Mouse (Mus musculus) CH12.LX (cell line): Measurements from ENCODE around the gene Prkar1a. TPM values are rescaled to one million over a fixed set of nuclear protein-coding genes. Genes with fewer than 3 reads are reported as not detected.
"Not testable (repeated sequence)": the region's sequence is repeated elsewhere in the genome, so short reads cannot be mapped to it uniquely, and the experiment has no call there.

Source experiments
- DNase-seq: peaks from one replicate; pipeline ENCODE4 v3.0.0-alpha.2; 2013; ENCODE audit errors: extremely low read depth
- H3K27ac ChIP-seq: 2 replicates; pipeline ENCODE4 v1.5.1; 2012; ENCODE audit warnings: low read depth, mild to moderate bottlenecking, control low read depth, moderate library complexity; ENCODE audit not compliant: insufficient read depth
- H3K27me3 ChIP-seq: replicated peaks from 2 replicates; pipeline ENCODE3; 2012; ENCODE audit warnings: inconsistent platforms
- H3K36me3 ChIP-seq, 2 experiments: replicated peaks in 1 of 2; 2 replicates each; pipeline versions ENCODE3 to v1.6.1; 2012; ENCODE audit warnings: inconsistent platforms in 1 of 2, low read length in 1 of 2, mild to moderate bottlenecking in 1 of 2, mixed read lengths in 1 of 2, moderate library complexity in 1 of 2; ENCODE audit not compliant: control insufficient read depth in 1 of 2, insufficient read depth in 1 of 2
- H3K4me1 ChIP-seq, 2 experiments: 2 replicates each; pipeline ENCODE4 v1.6.1; 2012; ENCODE audit warnings: inconsistent platforms in 1 of 2, moderate library complexity in 1 of 2; ENCODE audit not compliant: insufficient read depth in 2 of 2, control insufficient read depth in 1 of 2
- H3K4me2 ChIP-seq: 2 replicates; pipeline ENCODE4 v1.6.1; 2012; ENCODE audit warnings: low read depth, mild to moderate bottlenecking, control low read depth; ENCODE audit not compliant: poor library complexity, insufficient read depth, severe bottlenecking
- H3K4me3 ChIP-seq, 3 experiments: fragments of 150-350 bp in 1 of 3; sonication (generic) in 1 of 3; replicated peaks in 1 of 3; 2 replicates each; pipeline versions ENCODE3 to v1.5.1; 2011 to 2012; ENCODE audit warnings: low read depth in 2 of 3, low read length in 2 of 3, mild to moderate bottlenecking in 2 of 3, moderate library complexity in 2 of 3, control low read depth in 1 of 3, improper control_type of control experiment in 1 of 3, inconsistent platforms in 1 of 3, mixed read lengths in 1 of 3; ENCODE audit not compliant: poor library complexity in 1 of 3
- H3K79me2 ChIP-seq: replicated peaks from 2 replicates; pipeline ENCODE4 v1.6.1; 2012; ENCODE audit warnings: mild to moderate bottlenecking, moderate library complexity; ENCODE audit not compliant: control insufficient read depth, poor library complexity, insufficient read depth, severe bottlenecking; ENCODE audit errors: extremely low read depth
- H3K9ac ChIP-seq: 2 replicates; pipeline ENCODE4 v1.6.1; 2012; ENCODE audit warnings: low read depth, mild to moderate bottlenecking, control low read depth, moderate library complexity; ENCODE audit not compliant: insufficient read depth
- H3K9me3 ChIP-seq: replicated peaks from 2 replicates; pipeline ENCODE3; 2012; ENCODE audit warnings: low read length, inconsistent platforms, mixed read lengths
- CTCF ChIP-seq, 2 experiments: IDR thresholded peaks in 1 of 2; conservative IDR thresholded peaks in 1 of 2; 2 replicates each; pipeline ENCODE4 v1.5.1; 2011 to 2012; ENCODE audit warnings: low read depth in 2 of 2, low read length in 2 of 2, improper control_type of control experiment in 1 of 2, inconsistent platforms in 1 of 2, mild to moderate bottlenecking in 1 of 2, moderate library complexity in 1 of 2
- ETS1 ChIP-seq: conservative IDR thresholded peaks from 2 replicates; pipeline ENCODE4 v1.6.1; 2012; ENCODE audit warnings: low read depth, mild to moderate bottlenecking, inconsistent platforms, low read length, improper control_type of control experiment, moderate library complexity
- IRF4 ChIP-seq: IDR thresholded peaks from 2 replicates; pipeline ENCODE4 v1.6.1; 2014; ENCODE audit warnings: low read depth, mild to moderate bottlenecking, inconsistent platforms, low read length, improper control_type of control experiment
- JUND ChIP-seq: conservative IDR thresholded peaks from 2 replicates; pipeline ENCODE4 v1.6.1; 2011; ENCODE audit warnings: low read depth, low read length, improper control_type of control experiment
- KAT2A ChIP-seq: IDR thresholded peaks from 2 replicates; pipeline ENCODE4 v1.6.1; 2012; ENCODE audit warnings: low read length, improper control_type of control experiment, inconsistent platforms; ENCODE audit not compliant: insufficient replicate concordance
- MAX ChIP-seq: IDR thresholded peaks from 2 replicates; pipeline ENCODE4 v1.6.1; 2011; ENCODE audit warnings: low read length, improper control_type of control experiment
- MAZ ChIP-seq: IDR thresholded peaks from 2 replicates; pipeline ENCODE4 v1.6.1; 2012; ENCODE audit warnings: low read depth, mild to moderate bottlenecking, inconsistent platforms, low read length, improper control_type of control experiment, moderate library complexity
- MEF2A ChIP-seq: IDR thresholded peaks from 2 replicates; pipeline ENCODE4 v1.6.1; 2014; ENCODE audit warnings: low read depth, mild to moderate bottlenecking, inconsistent platforms, low read length, improper control_type of control experiment, borderline replicate concordance
- MXI1 ChIP-seq: IDR thresholded peaks from 2 replicates; pipeline ENCODE4 v1.6.1; 2011; ENCODE audit warnings: mild to moderate bottlenecking, low read depth, low read length, improper control_type of control experiment
- MYC ChIP-seq: IDR thresholded peaks from 2 replicates; pipeline ENCODE4 v1.6.1; 2011; ENCODE audit warnings: low read depth, mild to moderate bottlenecking, improper control_type of control experiment, low read length
- NELFE ChIP-seq: IDR thresholded peaks from 2 replicates; pipeline ENCODE4 v1.6.1; 2011; ENCODE audit warnings: low read depth, low read length, improper control_type of control experiment
- RAD21 ChIP-seq: IDR thresholded peaks from 2 replicates; pipeline ENCODE4 v1.6.1; 2011; ENCODE audit warnings: low read depth, mild to moderate bottlenecking, low read length, improper control_type of control experiment, moderate library complexity
- RCOR1 ChIP-seq: conservative IDR thresholded peaks from 2 replicates; pipeline ENCODE4 v1.6.1; 2012; ENCODE audit warnings: low read depth, mild to moderate bottlenecking, inconsistent platforms, low read length, improper control_type of control experiment
- SMC3 ChIP-seq: IDR thresholded peaks from 2 replicates; pipeline ENCODE4 v1.6.1; 2011; ENCODE audit warnings: low read depth, low read length, improper control_type of control experiment
- ZKSCAN1 ChIP-seq: IDR thresholded peaks from 2 replicates; pipeline ENCODE4 v1.6.1; 2012; ENCODE audit warnings: low read depth, inconsistent platforms, low read length, improper control_type of control experiment, borderline replicate concordance
- ZMIZ1 ChIP-seq: IDR thresholded peaks from 2 replicates; pipeline ENCODE4 v1.6.1; 2012; ENCODE audit warnings: low read depth, mild to moderate bottlenecking, inconsistent platforms, low read length, improper control_type of control experiment
- dilution Hi-C: fragments of 300-500 bp; cut with MboI; formaldehyde crosslinking; loops from 2 replicates; pipeline ENCODE4 v1.14.3; 2020; ENCODE audit warnings: low sequenced_read_pairs; ENCODE audit not compliant: extremely low pct_unique_long_range_greater_than_20kb, extremely low pct_ligation_motif_present
- in situ Hi-C: fragments of 300-500 bp; cut with MboI; formaldehyde crosslinking; loops from 3 replicates; pipeline ENCODE4 v1.14.3; 2019; ENCODE audit warnings: low sequenced_read_pairs, low pct_ligation_motif_present, low pct_unique_long_range_greater_than_20kb, mixed read lengths
- polyA plus RNA-seq: library from polyadenylated mRNA; unstranded; fragments of >175 nt; gene quantifications from 2 replicates; pipeline ENCODE4 v1.2.1, GENCODE M21; 2012; ENCODE audit warnings: low read depth; ENCODE audit not compliant: insufficient read length
- total RNA-seq, 2 experiments: library from RNA; depleted of rRNA; stranded (reverse); fragments of 300-350 nt in 1 of 2; fragments of >200 nt in 1 of 2; gene quantifications; 2 replicates each; pipeline ENCODE4 v1.2.3; 2012 to 2014

The Prkar1a gene
- total and polyA plus RNA-seq, 3 experiments: 93.1 to 220 (median 111) TPM

- no peak overlapping the region for H3K9ac ChIP-seq
- H3K4me3 ChIP-seq: no peak overlapping the region
- in situ Hi-C loops (no loop called here), dilution Hi-C loops (no loop called here)
- H3K79me2 ChIP-seq: no peaks in the 10 kb centered on the region
- H3K4me1 ChIP-seq: peaks cover 2 to 9% of the 10 kb centered on the region in 2 experiments; a peak in 3 of 4 replicates
- H3K27me3 ChIP-seq: peaks cover 2% of the 10 kb centered on the region
- no peaks in the 10 kb centered on the region for H3K36me3 ChIP-seq
- TF ChIP-seq ZMIZ1: no peak
- H3K27ac ChIP-seq: no peak overlapping the region
- peaks cover 3% of the 10 kb centered on the region for H3K9me3 ChIP-seq
- DNase-seq: no peak
- no peak overlapping the region for H3K4me2 ChIP-seq
Observed at GRCm38 (mm10) chr11:109616766-109617165, 32.4 kb upstream of the Prkar1a start.

GRCm38 (mm10) chr11:109619055-109619454, 30.1 kb upstream of the Prkar1a start:
- peak; percentile 65 for TF ChIP-seq SMC3
- 0 out of 2 replicates have a peak, but pooled peaks have one; percentile 26 for TF ChIP-seq MAZ
- 0 out of 2 replicates have a peak, but pooled peaks have one; percentile 11 for TF ChIP-seq RCOR1
- TF ChIP-seq CTCF (conservative IDR thresholded peaks at IDR 0.05 in 1 of 2, IDR thresholded peaks at IDR 0.05 in 1 of 2; ENCODE audit: low read depth in 2 of 2, low read length in 2 of 2): peak; percentile 71 to 79
- peak; percentile 23; the same call in 1 of the 2 replicates for TF ChIP-seq NELFE
- TF ChIP-seq JUND: peak; percentile 91
- TF ChIP-seq MEF2A: 0 out of 2 replicates have a peak, but pooled peaks have one; percentile 9
- peak; percentile 75 for TF ChIP-seq RAD21
- H3K9me3 ChIP-seq, H3K27ac ChIP-seq, H3K27me3 ChIP-seq, H3K4me1 ChIP-seq, H3K4me3 ChIP-seq, H3K79me2 ChIP-seq, in situ Hi-C loops, dilution Hi-C loops, H3K9ac ChIP-seq, H3K4me2 ChIP-seq, H3K36me3 ChIP-seq: not testable (repeated sequence)
- peak; percentile 77 for DNase-seq

GRCm38 (mm10) chr11:109620356-109620755, 28.8 kb upstream of the Prkar1a start:
- peaks cover 2 to 4% of the 10 kb centered on the region in 2 experiments; a peak in 3 of 4 replicates for H3K4me1 ChIP-seq
- TF ChIP-seq ETS1 (no peak), MYC (no peak), MAX (no peak), IRF4 (no peak), ZKSCAN1 (no peak), JUND (no peak), MXI1 (no peak), KAT2A (no peak)
- H3K4me3 ChIP-seq: no peak overlapping the region
- no peaks in the 10 kb centered on the region for H3K79me2 ChIP-seq
- dilution Hi-C loops (no loop called here), in situ Hi-C loops (no loop called here)
- H3K36me3 ChIP-seq: no peaks in the 10 kb centered on the region
- H3K4me2 ChIP-seq: no peak overlapping the region
- peaks cover 8% of the 10 kb centered on the region for H3K9me3 ChIP-seq
- H3K27me3 ChIP-seq: no peaks in the 10 kb centered on the region
- no peak overlapping the region for H3K9ac ChIP-seq
- no peak for DNase-seq
- H3K27ac ChIP-seq: no peak overlapping the region
